Mouse (Mus musculus) myocyte (in vitro differentiated cells): ENCODE measurements around the gene Taf15. TPM values are rescaled to one million over a fixed set of nuclear protein-coding genes. Genes with fewer than 3 reads are reported as not detected.

ENCODE experiments used
- H3K27me3 ChIP-seq: one replicate; pipeline ENCODE4 v1.6.1; 2011; ENCODE audit not compliant: control insufficient read depth, insufficient read depth, insufficient read length
- H3K36me3 ChIP-seq: one replicate; pipeline ENCODE4 v1.6.1; 2011; ENCODE audit not compliant: control insufficient read depth, insufficient read depth
- H3K4me2 ChIP-seq: one replicate; pipeline ENCODE4 v1.6.1; 2011; ENCODE audit warnings: low read depth, control low read depth
- H3K4me3 ChIP-seq: one replicate; pipeline ENCODE4 v1.5.1; 2011; ENCODE audit warnings: mild to moderate bottlenecking, control low read depth, moderate library complexity
- H3K79me2 ChIP-seq: one replicate; pipeline ENCODE4 v1.6.1; 2011; ENCODE audit not compliant: control insufficient read depth, insufficient read depth
- H3ac ChIP-seq: one replicate; pipeline ENCODE4 v1.6.1; 2011; ENCODE audit not compliant: control insufficient read depth, insufficient read length
- CEBPB ChIP-seq: IDR thresholded peaks from 2 replicates; pipeline ENCODE4 v1.6.1; 2011; ENCODE audit warnings: mild to moderate bottlenecking, moderate library complexity; ENCODE audit not compliant: poor library complexity, insufficient read depth, severe bottlenecking
- E2F4 ChIP-seq: IDR thresholded peaks from one replicate; pipeline ENCODE4 v1.6.1; 2011; ENCODE audit warnings: mild to moderate bottlenecking, control low read depth, moderate library complexity; ENCODE audit not compliant: insufficient read depth
- MAX ChIP-seq: IDR thresholded peaks from one replicate; pipeline ENCODE4 v1.6.1; 2011; ENCODE audit warnings: low read depth, mild to moderate bottlenecking, control low read depth
- MYOD1 ChIP-seq, 3 experiments: IDR thresholded peaks; one replicate each; pipeline ENCODE4 v1.6.1; 2011; ENCODE audit warnings: control low read depth in 2 of 3, low read depth in 2 of 3, mild to moderate bottlenecking in 2 of 3, moderate library complexity in 1 of 3; ENCODE audit not compliant: insufficient read length in 2 of 3, control insufficient read depth in 1 of 3
- MYOG ChIP-seq, 3 experiments: IDR thresholded peaks; one replicate each; pipeline ENCODE4 v1.6.1; 2011; ENCODE audit warnings: control low read depth in 2 of 3, low read depth in 2 of 3, mild to moderate bottlenecking in 2 of 3; ENCODE audit not compliant: insufficient read length in 2 of 3, control insufficient read depth in 1 of 3, insufficient read depth in 1 of 3
- POLR2A ChIP-seq: IDR thresholded peaks from one replicate; pipeline ENCODE4 v1.6.1; 2011; ENCODE audit warnings: low read depth, mild to moderate bottlenecking, control low read depth, moderate library complexity; ENCODE audit not compliant: insufficient read length
- POLR2AphosphoS2 ChIP-seq: IDR thresholded peaks from one replicate; pipeline ENCODE4 v1.6.1; 2011; ENCODE audit warnings: low read depth, control low read depth; ENCODE audit not compliant: insufficient read length
- REST ChIP-seq: IDR thresholded peaks from one replicate; pipeline ENCODE4 v1.6.1; 2011; ENCODE audit warnings: mild to moderate bottlenecking, control low read depth, moderate library complexity; ENCODE audit not compliant: insufficient read depth, insufficient read length
- SRF ChIP-seq: IDR thresholded peaks from one replicate; pipeline ENCODE4 v1.6.1; 2011; ENCODE audit warnings: low read depth; ENCODE audit not compliant: control insufficient read depth, insufficient read length
- TCF12 ChIP-seq: IDR thresholded peaks from one replicate; pipeline ENCODE4 v1.6.1; 2011; ENCODE audit warnings: mild to moderate bottlenecking, control low read depth; ENCODE audit not compliant: poor library complexity, insufficient read depth, severe bottlenecking
- TCF3 ChIP-seq: IDR thresholded peaks from one replicate; pipeline ENCODE4 v1.6.1; 2011; ENCODE audit warnings: low read depth, control low read depth; ENCODE audit not compliant: insufficient read length
- USF1 ChIP-seq: IDR thresholded peaks from one replicate; pipeline ENCODE4 v1.6.1; 2011; ENCODE audit warnings: low read depth, mild to moderate bottlenecking, control low read depth, moderate library complexity
- polyA plus RNA-seq: library from polyadenylated mRNA; unstranded; fragments of >200 nt; fragmentation: generic; extraction: Trizol; gene quantifications from one replicate; pipeline ENCODE4 v1.2.1, GENCODE M21; 2012; ENCODE audit warnings: missing spikeins

Taf15 gene
- polyA plus RNA-seq, 1 experiment = 74.2 TPM

DNA sequence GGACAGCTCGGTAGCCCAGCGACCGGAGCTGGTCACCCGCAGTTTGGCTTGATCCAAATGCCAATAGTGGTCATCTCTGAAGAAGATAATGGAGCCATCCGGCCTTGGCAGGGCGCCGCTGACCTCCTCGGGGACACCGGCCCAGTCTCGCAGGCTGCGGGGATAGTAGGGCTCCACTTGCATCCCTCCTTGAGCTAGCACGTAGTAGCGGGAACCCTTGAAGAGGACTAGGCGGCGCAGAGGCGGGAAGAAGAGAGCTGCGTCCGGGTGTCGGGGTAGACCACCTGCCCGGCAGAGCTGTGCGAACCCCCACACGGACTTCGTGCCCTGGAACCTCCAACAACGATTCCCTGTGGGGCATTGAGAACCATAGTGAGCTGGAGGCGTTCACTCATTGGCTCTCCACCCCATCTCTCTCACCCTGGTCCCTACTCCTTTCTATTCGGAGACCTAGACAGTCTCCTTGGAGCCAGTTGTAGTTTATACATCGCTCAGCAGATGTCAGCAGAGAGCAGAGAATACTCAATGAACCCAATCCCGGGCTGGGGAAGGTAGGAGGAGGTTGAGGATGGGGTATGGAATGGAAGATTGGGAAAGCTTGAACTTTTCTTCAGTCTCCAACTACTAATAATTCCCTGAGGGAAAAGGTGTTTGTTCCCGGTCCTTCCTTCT, 30.2 kb upstream of the Taf15 start:
- TF ChIP-seq POLR2AphosphoS2 (peak; percentile 45), MYOD1 (IDR thresholded peaks at IDR 0.05; ENCODE audit: control insufficient read depth in 1 of 3, insufficient read length in 2 of 3, low read depth in 2 of 3) (no peak), POLR2A (no peak)
- no peaks in the 10 kb centered on the region for H3K27me3 ChIP-seq

GRCm38 (mm10) chr11:83443824-83444223, 29.1 kb upstream of the Taf15 start:
- no peak overlapping the region for H3K4me3 ChIP-seq
- no peaks in the 10 kb centered on the region for H3K27me3 ChIP-seq
- no peaks in the 10 kb centered on the region for H3K36me3 ChIP-seq
- H3ac ChIP-seq = no peak overlapping the region
- TF ChIP-seq USF1 = no peak
- no peak for TF ChIP-seq SRF
- no peak for TF ChIP-seq REST
- no peak for TF ChIP-seq POLR2AphosphoS2
- no peak for TF ChIP-seq MYOD1 (IDR thresholded peaks at IDR 0.05; ENCODE audit: control insufficient read depth in 1 of 3, insufficient read length in 2 of 3, low read depth in 2 of 3)
- no peak for TF ChIP-seq TCF3
- no peak for TF ChIP-seq MYOG (IDR thresholded peaks at IDR 0.05; ENCODE audit: control insufficient read depth in 1 of 3, insufficient read depth in 1 of 3, insufficient read length in 2 of 3, low read depth in 2 of 3)
- TF ChIP-seq CEBPB = no peak
- TF ChIP-seq E2F4 = no peak
- TF ChIP-seq POLR2A = no peak
- TF ChIP-seq TCF12 = no peak
- no peak for TF ChIP-seq MAX
- H3K4me2 ChIP-seq = no peak overlapping the region
- H3K79me2 ChIP-seq = no peaks in the 10 kb centered on the region

More for the DNA sequence above, 30.2 kb upstream of the Taf15 start:
- Histone ChIP-seq H3ac (no peak overlapping the region), H3K4me2 (no peak overlapping the region), H3K79me2 (no peaks in the 10 kb centered on the region), H3K4me3 (no peak overlapping the region), H3K36me3 (no peaks in the 10 kb centered on the region)

DNA sequence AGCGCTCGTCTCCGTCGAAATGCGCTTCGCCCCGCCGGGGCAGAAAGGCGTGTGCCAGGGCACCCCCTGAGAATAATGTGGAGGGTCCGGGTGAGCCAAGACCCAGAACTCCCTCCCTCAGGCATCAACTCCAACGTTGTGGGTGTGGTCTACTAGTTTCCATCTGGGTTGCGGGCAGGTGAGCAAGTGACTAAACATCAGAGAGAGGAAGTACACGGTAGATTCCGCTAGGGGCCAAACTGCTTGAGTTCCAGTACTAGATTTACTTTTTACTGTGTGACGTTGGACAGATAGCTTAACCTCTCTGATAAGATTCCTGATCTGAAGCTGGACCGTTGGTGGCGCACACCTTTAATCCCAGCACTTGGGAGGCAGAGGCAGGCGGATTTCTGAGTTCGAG, 27.9 kb upstream of the Taf15 start:
- H3K4me2 ChIP-seq = no peak overlapping the region
- H3K4me3 ChIP-seq = no peak overlapping the region
- H3ac ChIP-seq = no peak overlapping the region
- no peaks in the 10 kb centered on the region for H3K36me3 ChIP-seq
- no peaks in the 10 kb centered on the region for H3K27me3 ChIP-seq
- TF ChIP-seq CEBPB (no peak), SRF (no peak), MYOD1 (IDR thresholded peaks at IDR 0.05; ENCODE audit: control insufficient read depth in 1 of 3, insufficient read length in 2 of 3, low read depth in 2 of 3) (no peak), E2F4 (no peak), USF1 (no peak), MYOG (IDR thresholded peaks at IDR 0.05; ENCODE audit: control insufficient read depth in 1 of 3, insufficient read depth in 1 of 3, insufficient read length in 2 of 3, low read depth in 2 of 3) (no peak), POLR2AphosphoS2 (no peak), TCF3 (no peak), MAX (no peak), POLR2A (no peak), REST (no peak), TCF12 (no peak)
- H3K79me2 ChIP-seq = no peaks in the 10 kb centered on the region

DNA sequence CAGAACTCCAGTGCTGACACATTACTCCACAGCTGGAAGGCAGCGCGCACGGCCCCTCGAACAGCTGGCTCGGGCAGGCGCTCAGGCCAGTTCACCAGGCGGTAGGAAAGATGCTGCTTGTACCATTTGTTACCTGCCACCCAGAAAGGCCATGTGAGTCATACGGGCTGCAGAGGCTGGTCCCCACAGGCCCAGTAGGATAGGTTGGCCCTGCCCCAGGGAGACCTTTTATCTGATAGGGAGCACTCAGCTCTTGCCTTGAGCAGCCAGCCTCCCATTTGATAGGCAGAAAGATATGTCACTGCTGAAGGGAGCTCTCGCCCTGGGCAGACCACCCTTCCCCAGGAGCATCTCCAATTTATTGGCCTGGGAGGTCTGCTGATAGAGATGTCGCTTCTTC, 25.3 kb upstream of the Taf15 start:
- no peaks in the 10 kb centered on the region for H3K27me3 ChIP-seq
- H3K79me2 ChIP-seq = no peaks in the 10 kb centered on the region
- H3K4me2 ChIP-seq = no peak overlapping the region
- no peak overlapping the region for H3K4me3 ChIP-seq
- no peak for TF ChIP-seq CEBPB
- no peak for TF ChIP-seq REST
- H3ac ChIP-seq = no peak overlapping the region
- H3K36me3 ChIP-seq = no peaks in the 10 kb centered on the region

- Histone ChIP-seq H3K4me3 (no peak overlapping the region), H3K27me3 (no peaks in the 10 kb centered on the region), H3ac (no peak overlapping the region), H3K36me3 (no peaks in the 10 kb centered on the region), H3K4me2 (no peak overlapping the region), H3K79me2 (no peaks in the 10 kb centered on the region)
- TF ChIP-seq MYOG (IDR thresholded peaks at IDR 0.05; ENCODE audit: control insufficient read depth in 1 of 3, insufficient read depth in 1 of 3, insufficient read length in 2 of 3, low read depth in 2 of 3) (peak in 1 of 3 experiments; percentile 83), MYOD1 (IDR thresholded peaks at IDR 0.05; ENCODE audit: control insufficient read depth in 1 of 3, insufficient read length in 2 of 3, low read depth in 2 of 3) (peak in 1 of 3 experiments; percentile 48), CEBPB (no peak), POLR2AphosphoS2 (no peak), TCF3 (no peak)
Measured at GRCm38 (mm10) chr11:83448021-83448926, 24.6 kb upstream of the Taf15 start.
